Mouse (Mus musculus) CD4-positive naive resting alpha-beta T cell, adult 57 days (primary cell): ENCODE measurements around the gene Nudt7. TPM values are rescaled to one million over a fixed set of nuclear protein-coding genes. Genes with fewer than 3 reads are reported as not detected.

Experiments
- total RNA-seq: library from RNA; stranded (reverse); gene quantifications from one replicate; pipeline ENCODE4 v1.2.4, GENCODE M21; 2023

Nudt7 gene
- 3.7 TPM for total RNA-seq

GRCm38 (mm10) chr8:114133510-114134362, at the start of gene Nudt7:
Nudt7 (plus strand) TSS chr8:114133557.

Other genes with a start within 250 kb of the Nudt7 start
- gene Vat1l, start 72.1 kb downstream of the Nudt7 start, total RNA-seq: not detected